Mouse (Mus musculus) ES-E14 (cell line): ENCODE results near the gene Bsn.

Experiments used
- HCFC1 ChIP-seq: IDR thresholded peaks from 2 replicates; pipeline ENCODE4 v1.6.1; 2012; ENCODE audit warnings: low read length, inconsistent platforms, borderline replicate concordance; ENCODE audit not compliant: insufficient read depth
- MAFK ChIP-seq: IDR thresholded peaks from 2 replicates; pipeline ENCODE4 v1.6.1; 2014; ENCODE audit warnings: mild to moderate bottlenecking, low read depth, low read length, inconsistent platforms; ENCODE audit not compliant: insufficient read depth
- ZC3H11A ChIP-seq: IDR thresholded peaks from 2 replicates; pipeline ENCODE4 v1.6.1; 2012; ENCODE audit warnings: low read depth, mild to moderate bottlenecking, inconsistent platforms, low read length, borderline replicate concordance

- TF ChIP-seq ZC3H11A (peak; percentile 44; the same call in 1 of the 2 replicates), MAFK (no peak), HCFC1 (no peak)
These were observed 122.3 kb downstream of the Bsn start for GRCm38 (mm10) chr9:108067900-108068299.
